Mouse (Mus musculus): ENCODE measurements around the gene Alkbh1. TPM values are rescaled to one million over a fixed set of nuclear protein-coding genes. Genes with fewer than 3 reads are reported as not detected.

The Alkbh1 gene
- polyA plus RNA-seq, 1 experiment: not detected

- Histone ChIP-seq H3K4me3 (ENCODE audit: insufficient read depth, low read depth, low read length) (no peak overlapping the region), H3K4me1 (ENCODE audit: control insufficient read depth, insufficient read depth, low read length) (peaks cover 3% of the 10 kb centered on the region), H3K27ac (ENCODE audit: insufficient read depth, low read depth, low read length) (no peak overlapping the region)
- TF ChIP-seq CTCF (IDR thresholded peaks at IDR 0.05; ENCODE audit: insufficient read depth, low read depth, low read length) (no peak), POLR2A (IDR thresholded peaks at IDR 0.05; ENCODE audit: insufficient read depth, low read depth, low read length) (no peak)
- WGBS: 74% methylated on average over 2 of the region's 2 CpGs
Observed at GRCm38 (mm10) chr12:87379496-87379895, 64.3 kb downstream of the Alkbh1 start.

Other genes with a start within 250 kb of the Alkbh1 start
- not detected in 2 replicates for gene Samd15, start 244.3 kb downstream of the Alkbh1 start, polyA plus RNA-seq (2012; ENCODE audit: insufficient read depth, insufficient read length, low replicate concordance, missing spikeins)
- not detected in 2 replicates for gene Tmed8, start 243.6 kb downstream of the Alkbh1 start, polyA plus RNA-seq (2012; ENCODE audit: insufficient read depth, insufficient read length, low replicate concordance, missing spikeins)
- not detected in 2 replicates for gene Noxred1, start 205.3 kb downstream of the Alkbh1 start, polyA plus RNA-seq (2012; ENCODE audit: insufficient read depth, insufficient read length, low replicate concordance, missing spikeins)
- not detected in 2 replicates for gene Vipas39, start 177.8 kb downstream of the Alkbh1 start, polyA plus RNA-seq (2012; ENCODE audit: insufficient read depth, insufficient read length, low replicate concordance, missing spikeins)
- not detected in 2 replicates for gene Ahsa1, start 177.5 kb downstream of the Alkbh1 start, polyA plus RNA-seq (2012; ENCODE audit: insufficient read depth, insufficient read length, low replicate concordance, missing spikeins)
- gene Ism2, start 144.3 kb downstream of the Alkbh1 start, polyA plus RNA-seq (2012; ENCODE audit: insufficient read depth, insufficient read length, low replicate concordance, missing spikeins): not detected in 2 replicates
- gene Sptlc2, start 55.7 kb downstream of the Alkbh1 start, polyA plus RNA-seq (2012; ENCODE audit: insufficient read depth, insufficient read length, low replicate concordance, missing spikeins): not detected in 2 replicates
- gene Slirp, start 121 bp downstream of the Alkbh1 start, polyA plus RNA-seq (2012; ENCODE audit: insufficient read depth, insufficient read length, low replicate concordance, missing spikeins): not detected in 2 replicates
- gene Snw1, start 28.3 kb upstream of the Alkbh1 start, polyA plus RNA-seq (2012; ENCODE audit: insufficient read depth, insufficient read length, low replicate concordance, missing spikeins): 137 TPM in 1 of 2 replicates, not detected in the other
- gene Gm5788, start 50.7 kb upstream of the Alkbh1 start, polyA plus RNA-seq (2012; ENCODE audit: insufficient read depth, insufficient read length, low replicate concordance, missing spikeins): not detected in 2 replicates
- not detected in 2 replicates for gene Gm8300, start 70.3 kb upstream of the Alkbh1 start, polyA plus RNA-seq (2012; ENCODE audit: insufficient read depth, insufficient read length, low replicate concordance, missing spikeins)
- gene Oog1, start 158.7 kb upstream of the Alkbh1 start, polyA plus RNA-seq (2012; ENCODE audit: insufficient read depth, insufficient read length, low replicate concordance, missing spikeins): not detected in 2 replicates
- not detected in 2 replicates for gene Gm4027, start 174.9 kb upstream of the Alkbh1 start, polyA plus RNA-seq (2012; ENCODE audit: insufficient read depth, insufficient read length, low replicate concordance, missing spikeins)
- gene Gm16381, start 200.6 kb upstream of the Alkbh1 start, polyA plus RNA-seq (2012; ENCODE audit: insufficient read depth, insufficient read length, low replicate concordance, missing spikeins): not detected in 2 replicates

Measured in olfactory bulb, adult 2 months (tissue).